Mouse (Mus musculus): ENCODE results near the gene Hist1h2ba. TPM values are rescaled to one million over a fixed set of nuclear protein-coding genes. Genes with fewer than 3 reads are reported as not detected.

Gene Hist1h2ba
- polyA plus RNA-seq, 1 experiment from 2014 or later = not detected

- Histone ChIP-seq H3K4me1 (peaks cover 10% of the 10 kb centered on the region), H3K36me3 (no peaks in the 10 kb centered on the region), H3K4me2 (replicated peaks) (peak overlapping the region; percentile 33)
These were observed 41.2 kb downstream of the Hist1h2ba start for GRCm38 (mm10) chr13:23892592-23893268.

DNA sequence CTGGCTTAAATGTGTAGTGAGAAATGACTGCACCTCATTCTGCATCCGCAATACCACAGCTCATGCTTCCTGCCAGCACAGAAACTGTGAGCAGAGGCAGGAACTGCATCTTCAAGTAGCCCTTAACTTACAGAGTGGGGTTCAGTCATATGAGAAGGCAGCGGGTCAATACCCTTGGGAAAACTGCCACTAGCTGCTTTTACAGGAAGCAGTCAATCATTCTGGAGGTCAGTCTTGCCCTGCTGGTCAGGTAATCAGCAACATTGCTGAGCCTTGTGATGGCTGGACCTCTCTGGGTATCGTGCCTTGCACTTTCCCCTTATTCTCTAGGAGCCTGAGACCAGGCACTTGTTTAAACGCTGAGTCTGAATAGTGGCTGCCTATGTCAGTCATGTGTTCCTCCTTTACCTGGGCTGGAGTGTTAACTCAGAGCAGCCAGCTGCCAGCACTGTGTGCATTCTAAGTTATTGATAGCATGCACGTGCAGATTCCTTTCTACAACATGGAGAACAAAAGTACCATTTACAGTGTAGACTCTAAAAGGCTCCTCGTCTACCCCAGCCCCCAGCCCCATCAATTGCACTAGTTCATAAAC lies 44.8 kb downstream of the Hist1h2ba start:
- H3K9me3 ChIP-seq = no peaks in the 10 kb centered on the region
- no peak for ATAC-seq (ENCODE audit: low FRiP score, low read depth)
- peaks cover 3% of the 10 kb centered on the region; the same call in 1 of the 2 replicates for H3K27me3 ChIP-seq
- no peak overlapping the region for H3K27ac ChIP-seq (replicated peaks)
- H3K36me3 ChIP-seq = no peaks in the 10 kb centered on the region
- no peak overlapping the region for H3K9ac ChIP-seq (replicated peaks)
- no peak overlapping the region for H3K4me3 ChIP-seq
- H3K4me2 ChIP-seq (replicated peaks) = no peak overlapping the region
- H3K4me1 ChIP-seq = peaks cover 10% of the 10 kb centered on the region
- 82% methylated on average over 6 of the region's 6 CpGs for WGBS

More at GRCm38 (mm10) chr13:23892592-23893268, 41.2 kb downstream of the Hist1h2ba start:
- Histone ChIP-seq H3K27ac (replicated peaks) (no peak overlapping the region), H3K9me3 (no peaks in the 10 kb centered on the region), H3K9ac (replicated peaks) (no peak overlapping the region), H3K27me3 (peaks cover 3% of the 10 kb centered on the region), H3K4me3 (no peak overlapping the region)
- peak; percentile 52; the same call in 1 of the 2 replicates for ATAC-seq (ENCODE audit: low FRiP score, low read depth)
- 8% methylated on average over 9 of the region's 9 CpGs for WGBS

DNA sequence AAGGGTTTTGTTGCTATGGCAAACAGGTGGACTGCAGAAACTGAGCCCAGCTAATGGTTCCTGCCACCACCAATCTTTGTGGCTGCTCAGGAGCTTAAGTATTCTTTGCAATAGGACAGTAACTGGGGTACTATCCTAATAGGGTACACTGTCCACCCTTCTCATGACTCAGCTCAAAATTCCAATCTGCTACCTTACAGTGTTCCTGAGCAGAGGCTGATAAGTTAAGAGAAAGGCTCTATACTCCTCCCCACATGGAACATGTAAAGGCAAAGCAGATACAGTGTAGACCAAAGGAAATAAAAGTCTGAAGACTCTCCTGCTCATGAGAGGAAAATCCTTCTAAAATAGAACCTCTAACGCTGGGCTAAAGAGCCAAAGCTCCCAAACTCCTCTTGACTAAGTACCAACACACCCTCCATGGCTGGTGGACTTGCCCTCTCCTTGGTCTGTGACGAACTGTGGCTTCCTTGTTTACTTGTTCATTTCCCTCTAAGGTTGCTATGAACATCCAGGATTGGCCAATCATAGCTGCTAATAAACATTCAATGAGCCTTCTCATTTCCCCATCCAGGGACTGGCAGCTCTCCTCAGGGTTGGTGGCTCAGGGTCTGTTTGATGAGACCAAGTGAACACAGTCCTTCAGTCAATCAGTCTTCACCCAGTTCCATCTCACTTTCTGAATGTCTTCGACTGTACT lies 46.8 kb downstream of the Hist1h2ba start:
- no peaks in the 10 kb centered on the region for H3K36me3 ChIP-seq
- H3K4me1 ChIP-seq = no peaks in the 10 kb centered on the region; the same call in 1 of the 2 replicates
- WGBS = 84% methylated on average over 3 of the region's 3 CpGs
- ATAC-seq (ENCODE audit: low FRiP score, low read depth) = no peak
- no peak overlapping the region for H3K9ac ChIP-seq (replicated peaks)
- peaks cover 3% of the 10 kb centered on the region; the same call in 1 of the 2 replicates for H3K27me3 ChIP-seq
- no peak overlapping the region for H3K27ac ChIP-seq (replicated peaks)
- no peaks in the 10 kb centered on the region for H3K9me3 ChIP-seq
- no peak overlapping the region for H3K4me2 ChIP-seq (replicated peaks)
- no peak overlapping the region for H3K4me3 ChIP-seq

DNA sequence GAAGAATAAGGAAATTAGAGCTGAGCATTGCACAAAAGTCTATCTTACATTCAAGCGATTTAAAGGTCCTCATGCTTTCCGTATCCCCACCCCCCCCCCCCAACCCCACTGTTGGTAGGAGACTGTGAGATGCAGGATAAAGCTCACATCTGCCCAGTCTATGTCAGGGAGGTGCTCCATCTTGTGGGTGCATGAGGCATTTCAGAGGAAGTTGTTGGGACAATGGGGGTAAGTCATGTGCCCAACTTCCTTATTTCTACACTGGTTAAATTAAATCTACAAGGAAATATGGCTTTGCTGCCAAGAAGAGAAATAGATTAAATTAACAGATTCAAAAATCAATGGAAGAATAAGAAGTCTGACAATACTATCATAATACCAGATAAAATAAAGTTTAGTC lies 48.4 kb downstream of the Hist1h2ba start:
- peaks cover 3% of the 10 kb centered on the region; the same call in 1 of the 2 replicates for H3K27me3 ChIP-seq
- no peak overlapping the region for H3K4me2 ChIP-seq (replicated peaks)
- H3K9ac ChIP-seq (replicated peaks) = no peak overlapping the region
- H3K27ac ChIP-seq (replicated peaks) = no peak overlapping the region
- no peak overlapping the region for H3K4me3 ChIP-seq
- H3K36me3 ChIP-seq = no peaks in the 10 kb centered on the region
- ATAC-seq (ENCODE audit: low FRiP score, low read depth) = no peak
- no peaks in the 10 kb centered on the region for H3K9me3 ChIP-seq
- no peaks in the 10 kb centered on the region; the same call in 1 of the 2 replicates for H3K4me1 ChIP-seq
- WGBS = 22% methylated on average over 2 of the region's 2 CpGs

Small RNA genes within 50 kb of the gene (microRNA-seq; reads per million reads assigned to microRNA genes)
- gene Gm44344 = not detected

Other genes with a start within 250 kb of the Hist1h2ba start
- 28.7 and 29.9 TPM in 2 replicates for gene Hist1h2bc, start 250.0 kb downstream of the Hist1h2ba start, polyA plus RNA-seq (2016; fragmentation: Nextera tagmentation; extraction: Ambion mirVana)
- not detected in 2 replicates for gene Hist1h1t, start 238.3 kb downstream of the Hist1h2ba start, polyA plus RNA-seq (2016; fragmentation: Nextera tagmentation; extraction: Ambion mirVana)
- 5.8 and 6.8 TPM in 2 replicates for gene Hist1h4c, start 235.7 kb downstream of the Hist1h2ba start, polyA plus RNA-seq (2016; fragmentation: Nextera tagmentation; extraction: Ambion mirVana)
- 3.1 and 3.3 TPM in 2 replicates for gene Hfe, start 223.3 kb downstream of the Hist1h2ba start, polyA plus RNA-seq (2016; fragmentation: Nextera tagmentation; extraction: Ambion mirVana)
- gene Hist1h1c, start 195.3 kb downstream of the Hist1h2ba start, polyA plus RNA-seq (2016; fragmentation: Nextera tagmentation; extraction: Ambion mirVana) = 13.6 and 14.0 TPM in 2 replicates
- 7.9 and 9.3 TPM in 2 replicates for gene Hist1h3c, start 188.6 kb downstream of the Hist1h2ba start, polyA plus RNA-seq (2016; fragmentation: Nextera tagmentation; extraction: Ambion mirVana)
- 2.5 and 4.5 TPM in 2 replicates for gene Hist1h2bb, start 187.4 kb downstream of the Hist1h2ba start, polyA plus RNA-seq (2016; fragmentation: Nextera tagmentation; extraction: Ambion mirVana)
- 53.0 and 53.2 TPM in 2 replicates for gene Hist1h2ab, start 183.0 kb downstream of the Hist1h2ba start, polyA plus RNA-seq (2016; fragmentation: Nextera tagmentation; extraction: Ambion mirVana)
- 14.7 and 16.1 TPM in 2 replicates for gene Hist1h3b, start 181.9 kb downstream of the Hist1h2ba start, polyA plus RNA-seq (2016; fragmentation: Nextera tagmentation; extraction: Ambion mirVana)
- gene Hist1h4b, start 177.1 kb downstream of the Hist1h2ba start, polyA plus RNA-seq (2016; fragmentation: Nextera tagmentation; extraction: Ambion mirVana) = 5.0 and 8.0 TPM in 2 replicates
- 0.41 and 1.3 TPM in 2 replicates for gene Hist1h4a, start 172.9 kb downstream of the Hist1h2ba start, polyA plus RNA-seq (2016; fragmentation: Nextera tagmentation; extraction: Ambion mirVana)
- 4.6 and 5.1 TPM in 2 replicates for gene Hist1h3a, start 171.8 kb downstream of the Hist1h2ba start, polyA plus RNA-seq (2016; fragmentation: Nextera tagmentation; extraction: Ambion mirVana)
- 2.3 and 3.6 TPM in 2 replicates for gene Hist1h1a, start 170.5 kb downstream of the Hist1h2ba start, polyA plus RNA-seq (2016; fragmentation: Nextera tagmentation; extraction: Ambion mirVana)
- not detected in 2 replicates for gene Trim38, start 164.2 kb downstream of the Hist1h2ba start, polyA plus RNA-seq (2016; fragmentation: Nextera tagmentation; extraction: Ambion mirVana)
- not detected in 2 replicates for gene Slc17a2, start 127.2 kb downstream of the Hist1h2ba start, polyA plus RNA-seq (2016; fragmentation: Nextera tagmentation; extraction: Ambion mirVana)
- not detected in 2 replicates for gene Slc17a3, start 94.7 kb downstream of the Hist1h2ba start, polyA plus RNA-seq (2016; fragmentation: Nextera tagmentation; extraction: Ambion mirVana)
- not detected in 2 replicates for gene Slc17a1, start 66.4 kb downstream of the Hist1h2ba start, polyA plus RNA-seq (2016; fragmentation: Nextera tagmentation; extraction: Ambion mirVana)
- gene Slc17a4, start 19.1 kb downstream of the Hist1h2ba start, polyA plus RNA-seq (2016; fragmentation: Nextera tagmentation; extraction: Ambion mirVana) = not detected in 2 replicates
- gene Hist1h2aa, start 306 bp upstream of the Hist1h2ba start, polyA plus RNA-seq (2016; fragmentation: Nextera tagmentation; extraction: Ambion mirVana) = not detected in 2 replicates
- 0.37 and 0.38 TPM in 2 replicates for gene Scgn, start 57.1 kb upstream of the Hist1h2ba start, polyA plus RNA-seq (2016; fragmentation: Nextera tagmentation; extraction: Ambion mirVana)

All from midbrain, embryonic 12.5 days (tissue).